Mouse (Mus musculus) telencephalon, adult 2 months (tissue): ENCODE results near the gene Fermt1.

Experiments
- DNase-seq: peaks from one replicate; pipeline ENCODE4 v3.0.0-alpha.2; 2011; ENCODE audit warnings: low read depth, low spot score

Fermt1 gene

GRCm38 (mm10) chr2:132861456-132861855 is 84.2 kb downstream of the Fermt1 start:
- DNase-seq, result no peak

GRCm38 (mm10) chr2:132860435-132860834 is 85.3 kb downstream of the Fermt1 start:
- no peak for DNase-seq

GRCm38 (mm10) chr2:132856333-132856732 is 89.4 kb downstream of the Fermt1 start:
- no peak for DNase-seq
